Mouse (Mus musculus) ES-E14 (cell line): ENCODE data around the gene Ddx23.

ENCODE experiments used
- HCFC1 ChIP-seq: IDR thresholded peaks from 2 replicates; pipeline ENCODE4 v1.6.1; 2012; ENCODE audit warnings: low read length, inconsistent platforms, borderline replicate concordance; ENCODE audit not compliant: insufficient read depth
- ZNF384 ChIP-seq: IDR thresholded peaks from 2 replicates; pipeline ENCODE4 v1.6.1; 2012; ENCODE audit warnings: low read depth, low read length, inconsistent platforms

- TF ChIP-seq ZNF384 (no peak), HCFC1 (no peak)
Measured at GRCm38 (mm10) chr15:98610131-98610633, 52.5 kb downstream of the Ddx23 start.
